Mouse (Mus musculus) limb, embryonic 11.5 days (tissue): ENCODE data around the gene Pgap2. TPM values are rescaled to one million over a fixed set of nuclear protein-coding genes. Genes with fewer than 3 reads are reported as not detected.

Experiments
- ATAC-seq: fragments of 200-750 bp; cut with Nextera tagmentation; 2 replicates; pipeline ENCODE4 v1.8.0; 2017; ENCODE audit warnings: low read depth; ENCODE audit not compliant: insufficient number of reproducible peaks, low FRiP score, low TSS enrichment
- DNase-seq: peaks from one replicate; pipeline ENCODE4 v3.0.0-alpha.2; 2015; ENCODE audit warnings: low spot score
- H3K27ac ChIP-seq: fragments of 300-500 bp; sonication (generic); replicated peaks from 2 replicates; pipeline ENCODE4 v1.5.1; 2014; ENCODE audit warnings: low read depth, mild to moderate bottlenecking, low read length
- H3K27me3 ChIP-seq: fragments of 300-500 bp; sonication (generic); 2 replicates; pipeline ENCODE4 v1.6.1; 2014; ENCODE audit warnings: mild to moderate bottlenecking, low read length, mixed read lengths; ENCODE audit not compliant: control insufficient read depth, insufficient read depth
- H3K36me3 ChIP-seq: fragments of 300-500 bp; sonication (generic); 2 replicates; pipeline ENCODE4 v1.6.1; 2014; ENCODE audit warnings: mild to moderate bottlenecking, low read length, moderate library complexity, mixed read lengths; ENCODE audit not compliant: control insufficient read depth, insufficient read depth
- H3K4me1 ChIP-seq: fragments of 300-500 bp; sonication (generic); 2 replicates; pipeline ENCODE4 v1.6.1; 2014; ENCODE audit warnings: low read length, mixed read lengths; ENCODE audit not compliant: control insufficient read depth, insufficient read depth
- H3K4me2 ChIP-seq: fragments of 300-500 bp; sonication (generic); 2 replicates; pipeline ENCODE4 v1.6.1; 2014; ENCODE audit warnings: low read depth, mild to moderate bottlenecking, moderate library complexity; ENCODE audit not compliant: severe bottlenecking
- H3K4me3 ChIP-seq: fragments of 300-500 bp; sonication (generic); 2 replicates; pipeline ENCODE4 v1.5.1; 2014; ENCODE audit warnings: low read depth, low read length
- H3K9ac ChIP-seq: fragments of 300-500 bp; sonication (generic); 2 replicates; pipeline ENCODE4 v1.6.1; 2014; ENCODE audit warnings: mild to moderate bottlenecking, low read length
- H3K9me3 ChIP-seq: fragments of 300-500 bp; sonication (generic); 2 replicates; pipeline ENCODE4 v1.6.1; 2016; ENCODE audit warnings: low read length; ENCODE audit not compliant: control insufficient read depth
- WGBS: fragments of 180-500 bp; shearing (Covaris S2); extraction: QIAGEN DNeasy Blood & Tissue Kit; methylation state at CpG from one replicate; pipeline ENCODE4 v1.1.7; 2014; 5-methylcytosine and 5-hydroxymethylcytosine counted together
- polyA plus RNA-seq: library from polyadenylated mRNA; unstranded; fragments of >200 nt; fragmentation: Nextera tagmentation; extraction: Ambion mirVana; gene quantifications from 2 replicates; pipeline ENCODE4 v1.2.1, GENCODE M21; 2014

Pgap2 gene
- polyA plus RNA-seq, 1 experiment from 2014 or later = 78.3 TPM

DNA sequence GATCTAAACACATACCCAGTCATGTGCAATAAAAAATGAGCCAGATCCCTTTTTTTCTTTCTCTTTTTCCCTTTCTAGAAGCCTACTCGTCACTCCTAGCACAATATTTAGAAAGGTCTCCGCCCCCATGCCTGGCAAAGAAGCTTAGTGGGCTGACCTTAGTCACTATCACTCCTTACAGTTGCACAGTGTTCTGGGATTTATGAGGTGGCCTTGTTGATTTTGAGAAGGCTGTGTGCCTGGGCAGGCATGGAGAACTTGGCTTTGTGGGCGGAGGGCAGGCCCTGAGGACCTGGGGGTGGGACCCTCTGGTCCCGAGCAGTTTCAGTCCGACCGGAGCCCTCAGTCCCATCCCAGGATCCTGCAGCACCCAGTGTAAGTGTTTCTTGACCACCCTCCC is 19.8 kb downstream of the Pgap2 start:
- H3K9me3 ChIP-seq = no peaks in the 10 kb centered on the region
- 92% methylated on average over 6 of the region's 6 CpGs for WGBS
- no peaks in the 10 kb centered on the region for H3K4me1 ChIP-seq
- no peak overlapping the region for H3K9ac ChIP-seq
- H3K27ac ChIP-seq = no peak overlapping the region
- no peak overlapping the region for H3K4me3 ChIP-seq
- no peak overlapping the region for H3K4me2 ChIP-seq
- peaks cover 8% of the 10 kb centered on the region for H3K36me3 ChIP-seq
- ATAC-seq (no peak), DNase-seq (no peak)
- no peaks in the 10 kb centered on the region for H3K27me3 ChIP-seq

DNA sequence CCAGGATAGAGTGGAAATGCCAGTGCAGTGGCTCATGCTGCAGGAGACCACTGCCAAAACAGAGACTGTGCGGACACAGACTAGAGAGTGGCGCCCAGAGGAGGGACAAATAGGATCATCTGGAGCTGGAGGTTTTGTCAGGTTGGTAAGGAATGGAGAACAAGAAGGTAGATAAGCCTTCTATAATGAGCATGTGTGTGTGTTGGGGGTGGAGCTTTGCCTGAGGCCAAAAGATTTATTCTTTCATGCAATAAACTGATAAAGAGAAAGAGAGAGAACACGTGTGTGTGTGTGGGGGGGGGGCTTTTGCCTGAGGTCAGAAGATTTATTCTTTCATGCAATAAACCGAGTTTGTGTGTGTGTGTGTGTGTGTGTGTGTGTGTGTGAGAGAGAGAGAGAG is 23.1 kb downstream of the Pgap2 start:
- ATAC-seq (no peak), DNase-seq (no peak)
- Histone ChIP-seq H3K36me3 (peaks cover 11% of the 10 kb centered on the region; the same call in 1 of the 2 replicates), H3K9ac (no peak overlapping the region), H3K9me3 (no peaks in the 10 kb centered on the region), H3K4me2 (no peak overlapping the region), H3K27me3 (no peaks in the 10 kb centered on the region), H3K4me1 (no peaks in the 10 kb centered on the region), H3K4me3 (no peak overlapping the region), H3K27ac (no peak overlapping the region)
- WGBS = 76% methylated on average over 4 of the region's 4 CpGs

DNA sequence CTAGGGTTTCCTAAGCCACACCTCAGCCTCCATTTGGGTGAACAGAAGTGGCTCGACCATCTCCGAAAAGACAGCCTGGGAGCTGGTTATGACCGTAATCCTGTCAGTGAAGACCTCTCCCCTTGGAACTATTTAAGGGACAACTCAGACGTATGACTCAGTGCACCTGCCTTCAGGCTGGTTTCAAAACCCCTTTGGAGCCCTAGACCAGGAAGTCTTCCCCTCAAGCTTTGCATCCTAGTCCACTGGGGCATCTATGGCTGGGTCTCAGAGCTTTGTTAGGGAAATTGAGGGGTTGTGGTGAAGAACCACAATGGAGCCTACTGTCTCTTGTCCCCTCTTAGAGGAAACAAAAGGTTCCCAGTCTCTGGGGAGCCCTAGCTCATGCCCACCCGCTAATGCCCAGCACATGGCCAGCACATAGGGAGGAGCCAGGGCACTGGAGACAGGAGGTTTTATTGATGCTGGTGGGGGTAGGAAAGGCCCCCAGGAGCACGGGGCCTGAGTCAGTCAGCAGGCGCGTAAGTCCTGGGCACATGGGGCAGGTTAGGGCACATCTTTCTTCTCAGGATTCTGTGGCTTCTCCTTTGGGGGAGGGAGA is 28.8 kb downstream of the Pgap2 start:
- WGBS = 85% methylated on average over 8 of the region's 8 CpGs

DNA sequence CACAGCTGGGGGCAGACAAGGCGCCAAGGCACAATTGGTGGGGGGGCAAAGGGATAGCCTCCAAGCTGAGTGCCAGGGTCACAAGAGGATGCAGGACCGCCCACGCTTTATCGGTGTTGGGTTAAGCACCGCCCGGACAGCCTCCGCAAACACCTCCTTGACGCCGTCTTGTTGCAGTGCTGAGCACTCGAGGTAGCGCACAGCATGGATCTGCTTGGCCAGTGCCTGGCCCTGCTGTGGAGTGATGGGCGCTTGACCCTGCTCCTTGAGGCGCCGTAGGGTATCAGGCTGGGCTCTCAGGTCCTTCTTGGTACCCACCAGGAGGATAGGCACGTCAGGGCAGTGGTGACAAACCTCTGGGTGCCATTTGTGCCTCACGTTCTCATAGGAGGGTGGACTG is 29.6 kb downstream of the Pgap2 start:
- H3K4me1 ChIP-seq = no peaks in the 10 kb centered on the region

More for the DNA sequence above, 28.8 kb downstream of the Pgap2 start:
- H3K9ac ChIP-seq = no peak overlapping the region
- DNase-seq = no peak
- no peak overlapping the region for H3K4me2 ChIP-seq
- H3K4me1 ChIP-seq = no peaks in the 10 kb centered on the region
- no peak for ATAC-seq
- H3K27ac ChIP-seq = no peak overlapping the region
- H3K27me3 ChIP-seq = no peaks in the 10 kb centered on the region
- peaks cover 31% of the 10 kb centered on the region for H3K36me3 ChIP-seq
- no peaks in the 10 kb centered on the region for H3K9me3 ChIP-seq
- H3K4me3 ChIP-seq = no peak overlapping the region

DNA sequence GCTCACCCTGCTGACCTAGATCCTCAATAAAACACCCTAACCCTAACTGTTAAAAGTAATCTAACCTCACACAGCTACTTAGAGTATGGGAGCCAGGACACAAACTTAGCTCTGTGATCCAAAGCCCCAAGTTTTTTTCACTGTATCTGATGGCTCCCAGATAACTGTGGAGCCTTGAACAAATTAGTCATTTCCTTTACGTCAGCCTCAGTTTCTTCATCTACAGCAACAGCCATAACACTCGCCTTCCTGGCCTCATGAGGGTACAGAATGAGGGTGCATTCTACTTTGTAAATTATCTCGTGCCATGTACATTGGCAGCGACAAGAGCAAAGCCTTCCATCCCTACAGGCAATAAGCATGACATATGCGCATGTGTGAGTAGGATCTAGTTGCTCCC is 32.4 kb downstream of the Pgap2 start:
- 89% methylated on average over 5 of the region's 5 CpGs for WGBS
- Histone ChIP-seq H3K4me1 (peaks cover 15% of the 10 kb centered on the region), H3K27ac (no peak overlapping the region), H3K9ac (no peak overlapping the region), H3K27me3 (no peaks in the 10 kb centered on the region), H3K4me3 (no peak overlapping the region), H3K36me3 (peaks cover 26% of the 10 kb centered on the region), H3K4me2 (no peak overlapping the region), H3K9me3 (no peaks in the 10 kb centered on the region)
- DNase-seq = no peak
- ATAC-seq = no peak

More for the DNA sequence above, 29.6 kb downstream of the Pgap2 start:
- Histone ChIP-seq H3K9ac (no peak overlapping the region), H3K4me3 (no peak overlapping the region), H3K27me3 (no peaks in the 10 kb centered on the region), H3K36me3 (peaks cover 31% of the 10 kb centered on the region), H3K27ac (no peak overlapping the region), H3K9me3 (no peaks in the 10 kb centered on the region), H3K4me2 (no peak overlapping the region)
- WGBS = 92% methylated on average over 16 of the region's 16 CpGs
- DNase-seq = no peak
- ATAC-seq = no peak

DNA sequence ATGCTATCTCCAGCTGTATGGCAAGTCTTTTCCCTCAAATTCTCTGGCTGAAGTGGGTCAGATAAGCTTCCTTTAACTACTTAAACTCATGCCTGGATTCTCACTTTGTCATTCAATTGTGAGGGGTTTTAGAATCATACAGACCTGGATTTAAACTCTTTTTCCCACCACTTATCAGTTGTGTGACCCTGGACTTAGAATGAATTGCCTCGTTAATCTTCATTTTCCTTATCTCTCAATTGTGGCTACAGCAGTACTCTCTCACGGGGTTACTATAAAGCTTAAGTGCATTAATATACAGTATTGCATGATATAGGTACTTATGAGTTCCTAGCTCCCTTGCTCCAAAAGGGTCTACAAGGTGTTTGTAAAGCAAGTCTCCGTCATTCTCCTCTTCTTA is 32.9 kb downstream of the Pgap2 start:
- ATAC-seq (no peak), DNase-seq (no peak)
- H3K9ac ChIP-seq = no peak overlapping the region
- no peak overlapping the region for H3K4me3 ChIP-seq
- H3K27me3 ChIP-seq = no peaks in the 10 kb centered on the region
- H3K4me2 ChIP-seq = no peak overlapping the region
- H3K9me3 ChIP-seq = no peaks in the 10 kb centered on the region
- WGBS = 84% methylated on average over 3 of the region's 3 CpGs
- peaks cover 23% of the 10 kb centered on the region for H3K36me3 ChIP-seq
- no peak overlapping the region for H3K27ac ChIP-seq
- H3K4me1 ChIP-seq = peaks cover 21% of the 10 kb centered on the region

DNA sequence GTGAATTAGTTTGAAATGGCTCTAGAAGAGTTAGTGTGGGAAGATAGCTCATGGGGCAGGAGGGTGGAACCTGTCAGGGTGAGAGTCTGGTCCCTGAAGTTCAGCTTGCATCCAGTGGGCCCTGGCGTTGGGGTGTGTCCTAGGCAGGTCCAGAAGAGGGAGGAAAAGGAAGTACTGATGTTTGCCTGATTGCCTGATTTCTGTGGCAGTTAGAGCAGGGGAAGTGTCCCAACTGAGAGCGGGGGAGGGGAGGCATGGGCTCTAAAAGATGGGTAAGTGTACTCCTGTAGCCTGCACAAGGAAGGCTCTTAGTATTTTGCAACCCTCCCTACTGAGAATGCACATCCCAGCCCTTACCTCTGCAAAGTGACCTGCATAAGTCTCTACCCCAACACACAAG is 33.9 kb downstream of the Pgap2 start:
- H3K36me3 ChIP-seq = peaks cover 18% of the 10 kb centered on the region
- WGBS = 83% methylated on average over 2 of the region's 2 CpGs

DNA sequence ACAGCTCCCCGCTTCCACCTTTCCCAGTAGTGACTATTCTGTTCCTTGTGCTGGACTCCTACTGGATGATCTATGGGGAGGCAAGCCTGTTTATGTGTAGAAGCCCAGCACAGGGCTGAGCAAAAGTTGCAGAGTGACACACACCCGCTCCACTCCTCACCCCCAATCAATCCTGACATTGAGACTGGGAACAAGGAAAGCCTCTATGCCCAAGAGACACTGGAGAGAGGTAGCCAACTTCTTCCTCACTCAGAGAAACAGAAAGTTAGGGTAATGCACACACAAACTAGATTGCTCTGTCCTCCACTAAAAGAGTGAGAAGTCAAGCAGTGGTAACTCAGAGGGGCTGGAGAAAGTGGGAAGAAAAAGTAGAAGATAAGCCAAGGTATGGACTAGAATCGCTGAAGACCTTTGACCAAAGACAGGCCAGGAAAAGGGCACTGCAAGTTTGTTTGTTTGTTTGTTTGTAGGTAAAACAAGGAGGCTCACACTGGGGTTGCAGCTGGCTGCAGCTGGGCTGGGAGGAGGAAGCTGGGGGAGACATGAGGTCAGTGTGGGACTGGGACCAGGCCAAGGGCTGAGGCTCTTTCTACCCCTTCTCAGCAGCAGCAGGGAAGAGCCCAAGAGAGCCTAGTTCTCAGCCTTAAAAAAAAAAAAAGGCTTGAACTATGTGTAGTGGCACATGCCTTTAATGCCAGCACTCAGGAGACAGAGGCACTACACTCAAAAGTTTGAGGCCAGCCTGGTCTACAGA is 35.0 kb downstream of the Pgap2 start:
- Histone ChIP-seq H3K4me2 (no peak overlapping the region), H3K4me1 (peaks cover 30% of the 10 kb centered on the region), H3K9ac (no peak overlapping the region), H3K27ac (no peak overlapping the region), H3K36me3 (peaks cover 8% of the 10 kb centered on the region), H3K4me3 (no peak overlapping the region), H3K27me3 (no peaks in the 10 kb centered on the region), H3K9me3 (no peaks in the 10 kb centered on the region)
- no peak for ATAC-seq
- WGBS = 84% methylated on average over 3 of the region's 3 CpGs
- no peak for DNase-seq

More for the DNA sequence above, 33.9 kb downstream of the Pgap2 start:
- no peak overlapping the region for H3K27ac ChIP-seq
- H3K4me1 ChIP-seq = peaks cover 27% of the 10 kb centered on the region
- no peaks in the 10 kb centered on the region for H3K27me3 ChIP-seq
- ATAC-seq (no peak), DNase-seq (no peak)
- no peak overlapping the region for H3K4me2 ChIP-seq
- no peak overlapping the region for H3K4me3 ChIP-seq
- H3K9ac ChIP-seq = no peak overlapping the region
- no peaks in the 10 kb centered on the region for H3K9me3 ChIP-seq
